Mouse (Mus musculus) urinary bladder, adult 18-20 months (tissue): Measurements from ENCODE around the gene Cldn7.
"Not testable (repeated sequence)": the region's sequence is repeated elsewhere in the genome, so short reads cannot be mapped to it uniquely, and the experiment has no call there.

Experiments used
- DNase-seq, 2 experiments: peaks; one replicate each; pipeline ENCODE4 v3.0.0; 2022; ENCODE audit warnings: low spot score in 2 of 2, mixed read lengths in 2 of 2

Gene Cldn7

GRCm38 (mm10) chr11:69955618-69956017 lies 9.0 kb upstream of the Cldn7 start:
- DNase-seq, result not testable (repeated sequence)

DNA sequence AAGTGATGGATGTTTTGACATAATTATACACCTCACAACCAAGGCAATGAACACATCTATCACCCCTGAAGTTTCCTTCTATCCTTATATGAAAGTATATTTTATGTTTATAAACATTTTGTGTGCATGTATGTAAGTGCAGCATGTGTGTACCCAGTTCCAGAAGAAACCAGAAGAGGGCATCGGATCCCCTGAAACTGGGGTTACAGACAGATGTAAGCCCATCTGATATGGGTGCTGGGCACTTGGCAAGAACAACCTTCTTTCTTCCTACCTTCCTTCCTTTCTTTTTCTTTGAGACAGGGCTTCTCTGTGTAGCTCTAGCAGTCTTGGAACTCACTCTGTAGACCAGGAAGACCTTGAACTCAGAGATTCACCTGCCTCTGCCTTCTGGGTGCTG lies 8.4 kb upstream of the Cldn7 start:
- no peak for DNase-seq

- DNase-seq, result no peak
These were observed 4.0 kb upstream of the Cldn7 start for GRCm38 (mm10) chr11:69960616-69961015.

DNA sequence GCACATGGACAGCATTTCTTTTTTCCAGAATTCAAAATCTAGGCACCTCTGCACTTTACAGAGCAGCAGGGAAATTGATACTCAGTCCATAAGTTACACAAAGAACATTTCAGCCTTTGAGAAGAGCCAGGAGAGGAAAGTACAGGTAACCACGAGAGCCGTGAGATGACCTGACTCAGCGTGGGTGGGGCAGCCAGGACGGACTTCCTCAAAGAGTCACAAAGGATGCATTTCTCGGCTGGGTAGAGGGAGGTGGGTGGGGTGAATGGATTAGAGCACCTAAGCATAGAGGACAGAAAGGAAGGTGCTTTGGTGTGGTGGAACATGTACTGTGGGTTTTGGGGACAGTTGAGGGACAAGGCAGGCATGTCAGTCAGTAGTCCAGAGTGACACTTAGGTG lies 2.7 kb upstream of the Cldn7 start:
- peak in 1 of 2 experiments; percentile 46 for DNase-seq

- DNase-seq, result peak; percentile 69 to 78
These were observed 859 bp downstream of the Cldn7 start for GRCm38 (mm10) chr11:69965271-69966005.

GRCm38 (mm10) chr11:69966006-69966859 lies 1.7 kb downstream of the Cldn7 start:
- peak; percentile 32 to 57 for DNase-seq

DNA sequence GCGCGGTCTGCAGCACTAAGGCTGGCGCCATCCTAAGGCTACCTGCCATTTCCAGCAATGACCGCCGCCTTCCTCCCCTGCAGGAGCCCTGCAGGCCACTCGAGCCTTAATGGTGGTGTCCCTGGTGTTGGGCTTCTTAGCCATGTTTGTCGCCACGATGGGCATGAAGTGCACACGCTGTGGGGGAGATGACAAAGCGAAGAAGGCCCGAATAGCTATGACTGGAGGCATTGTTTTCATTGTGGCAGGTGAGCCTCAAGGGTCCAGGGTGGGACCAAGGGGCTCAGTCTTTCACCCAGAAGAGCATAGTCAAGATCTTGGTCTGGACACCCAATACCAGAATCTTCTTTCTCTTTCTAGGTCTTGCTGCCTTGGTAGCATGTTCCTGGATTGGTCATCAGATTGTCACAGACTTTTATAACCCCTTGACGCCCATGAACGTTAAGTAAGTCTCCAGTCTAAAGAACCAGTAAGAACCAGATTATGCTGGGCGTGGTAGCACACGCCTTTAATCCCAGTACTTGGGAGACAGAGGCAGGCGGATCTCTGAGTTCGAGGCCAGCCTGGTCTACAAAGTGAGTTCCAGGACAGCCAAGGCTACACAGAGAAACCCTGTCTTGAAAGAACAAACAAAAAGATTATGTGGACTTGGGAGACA lies 2.4 kb downstream of the Cldn7 start:
- no peak for DNase-seq

DNA sequence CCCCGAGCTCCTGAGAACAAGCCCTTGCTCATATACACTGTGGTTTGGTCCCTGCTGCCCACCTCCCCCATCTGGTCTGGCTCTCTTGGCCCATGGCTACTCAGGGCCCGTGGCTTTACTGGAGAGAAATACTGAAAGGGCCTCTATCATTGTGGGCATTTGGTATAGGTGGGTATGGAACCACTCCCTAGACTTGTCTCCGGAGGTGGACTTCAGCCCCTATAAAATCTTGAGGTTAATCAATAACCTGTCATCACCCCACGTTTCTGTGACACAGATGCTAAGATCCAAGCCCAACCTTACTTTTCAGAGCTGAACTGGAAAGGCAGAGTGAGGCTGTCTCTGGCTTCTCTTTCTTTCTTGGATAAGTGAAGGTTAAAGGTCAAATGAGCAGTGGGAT lies 4.2 kb downstream of the Cldn7 start:
- no peak for DNase-seq

DNA sequence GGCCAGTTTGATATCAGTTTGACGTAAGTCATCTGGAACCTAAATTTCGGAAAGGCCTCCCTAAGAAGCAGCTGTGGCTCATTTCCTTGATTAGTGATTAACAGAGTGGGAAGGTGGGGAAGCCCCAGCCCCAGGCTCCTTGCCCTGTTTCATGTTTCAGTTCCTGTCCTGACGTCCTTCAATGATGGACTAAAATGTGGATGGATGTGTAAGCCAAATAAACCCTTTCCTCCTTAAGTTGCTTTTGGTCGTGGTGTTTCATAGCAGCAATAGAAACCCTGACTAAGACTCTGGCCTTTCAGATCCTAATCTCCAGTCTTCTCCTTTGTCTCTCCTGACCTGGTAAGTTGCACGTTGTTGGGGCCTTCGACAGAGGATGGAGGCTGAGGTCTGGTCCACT lies 5.6 kb downstream of the Cldn7 start:
- DNase-seq, result no peak

DNA sequence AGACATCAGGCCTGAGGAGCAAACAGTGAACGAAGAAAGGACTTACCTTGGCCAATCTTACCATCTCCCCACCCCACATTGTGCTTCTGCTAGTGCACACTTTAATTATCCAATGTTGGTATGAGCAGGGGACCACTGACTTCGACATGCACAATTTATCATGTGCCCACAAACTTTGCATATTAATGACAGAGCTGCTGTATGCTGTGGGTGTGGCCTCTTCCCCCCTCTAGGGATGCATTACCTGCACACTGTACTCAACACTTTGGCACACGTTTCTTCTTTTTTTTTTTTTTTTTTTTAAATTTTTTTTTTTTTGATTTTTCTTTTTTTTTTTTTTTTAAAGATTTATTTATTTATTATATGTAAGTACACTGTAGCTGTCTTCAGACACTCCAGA lies 6.2 kb downstream of the Cldn7 start:
- DNase-seq, result no peak

DNA sequence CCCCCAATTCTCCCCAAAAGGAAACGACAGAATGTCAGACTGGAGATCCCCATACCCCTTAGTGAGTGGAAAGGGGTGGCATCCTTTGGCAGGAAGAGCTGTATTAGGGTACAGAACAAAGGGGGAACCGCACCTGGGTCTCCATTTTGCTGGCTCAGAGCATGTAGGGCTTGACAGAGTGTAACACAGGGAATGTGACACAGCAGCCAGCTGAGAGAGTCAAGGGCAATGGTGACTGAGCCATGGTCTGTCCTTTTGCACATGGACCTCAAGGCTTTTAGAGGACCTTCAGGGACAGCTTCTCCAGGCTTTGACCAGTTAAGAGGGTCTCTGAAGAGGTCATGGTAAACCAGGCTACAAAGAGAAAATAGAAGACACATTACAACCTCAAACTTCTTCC lies 10.3 kb downstream of the Cldn7 start:
- no peak for DNase-seq

DNA sequence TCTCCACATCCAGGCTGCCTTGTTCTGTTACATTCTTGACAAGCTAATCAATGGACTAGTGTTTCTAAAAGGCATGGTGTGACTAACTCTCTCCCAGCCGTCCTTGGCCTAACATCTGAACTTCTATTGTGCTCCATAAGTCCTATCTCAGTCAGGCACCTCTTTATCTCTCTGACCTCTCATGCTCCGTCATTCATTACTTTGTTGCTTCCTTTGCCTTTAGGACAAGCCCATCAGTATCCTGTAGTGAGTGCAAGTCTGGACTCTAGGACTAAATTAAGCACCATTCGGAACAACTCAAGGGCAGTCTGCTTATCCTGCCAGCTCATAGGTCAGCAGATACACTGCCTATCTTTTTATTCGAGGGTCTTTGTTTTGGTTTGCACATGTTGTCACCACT lies 11.7 kb downstream of the Cldn7 start:
- DNase-seq, result no peak

GRCm38 (mm10) chr11:69979827-69980195 lies 15.2 kb downstream of the Cldn7 start:
- no peak for DNase-seq

DNA sequence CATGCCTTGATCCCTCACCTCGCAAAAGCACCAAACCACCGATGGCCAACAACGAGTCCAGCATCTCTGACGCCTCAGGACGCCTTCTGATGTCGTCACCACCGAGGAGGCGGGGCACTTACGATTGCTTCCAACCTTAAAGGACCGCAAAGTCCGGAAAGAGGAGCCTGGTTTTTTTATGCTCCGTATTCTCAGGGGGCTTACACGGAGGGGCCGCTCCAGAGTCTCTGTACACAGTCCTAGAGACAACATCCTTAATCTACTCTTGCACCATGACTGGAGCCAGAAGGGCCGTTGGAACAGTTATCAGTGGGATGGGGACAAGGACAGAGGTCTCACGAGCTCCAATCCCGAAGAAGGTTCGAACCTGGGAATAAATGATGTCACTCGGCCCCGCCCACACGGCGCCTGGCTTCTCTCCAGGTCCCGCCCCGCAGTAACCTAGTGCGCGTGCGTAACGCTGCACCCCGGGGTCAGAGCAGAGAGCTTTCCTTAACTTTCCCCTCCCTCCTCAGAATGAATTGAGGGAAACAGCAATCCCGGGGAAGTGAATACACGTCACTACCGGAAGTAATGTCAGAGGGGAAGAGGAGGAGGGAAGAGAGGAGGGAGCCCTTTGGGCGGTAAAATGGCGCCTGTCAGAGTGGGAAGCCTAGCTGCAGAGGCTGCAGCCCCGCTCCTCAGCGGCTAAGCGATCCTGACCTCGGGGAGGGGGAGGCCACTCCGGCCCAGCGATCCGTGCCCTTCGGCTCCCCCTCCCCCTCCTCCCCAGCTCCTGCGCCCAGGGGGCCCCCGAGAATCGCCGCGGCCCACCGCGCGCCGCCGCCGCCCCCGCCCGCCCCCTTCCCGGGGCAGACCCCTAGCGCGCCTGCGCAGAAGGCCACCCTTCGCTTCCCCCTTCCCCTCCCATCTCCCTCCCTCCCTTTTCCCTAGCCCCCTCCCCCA lies 15.9 kb downstream of the Cldn7 start:
- DNase-seq, result peak; percentile 97 to 100

GRCm38 (mm10) chr11:69981141-69981762 lies 16.7 kb downstream of the Cldn7 start, which contains the start of gene Ctdnep1:
Ctdnep1 (plus strand) TSS chr11:69981156.
- DNase-seq, result no peak

DNA sequence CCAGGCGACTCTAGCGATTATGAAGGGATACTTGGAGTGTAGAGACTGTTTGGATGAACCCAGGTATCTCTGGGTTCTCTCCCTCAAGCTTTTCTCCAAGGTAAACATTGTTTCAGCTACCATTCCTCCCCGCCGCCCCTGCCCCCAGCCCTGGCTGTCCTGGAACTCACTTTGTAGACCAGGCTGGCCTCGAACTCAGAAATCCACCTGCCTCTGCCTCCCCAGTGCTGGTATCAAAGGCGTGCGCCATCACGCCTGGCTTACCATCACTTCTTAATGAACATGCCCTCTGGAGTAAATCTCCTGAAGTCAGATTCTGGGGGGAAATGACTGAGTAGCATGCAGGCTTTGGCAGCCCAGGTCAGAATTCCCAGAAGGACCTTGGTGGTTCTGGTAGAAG lies 17.6 kb downstream of the Cldn7 start, which contains the start of gene Elp5:
Gene Elp5, minus strand, starts transcription at position 293 of the 400 bp plus-strand sequence.
- no peak for DNase-seq

GRCm38 (mm10) chr11:69982877-69983276 lies 18.3 kb downstream of the Cldn7 start:
- no peak for DNase-seq

DNA sequence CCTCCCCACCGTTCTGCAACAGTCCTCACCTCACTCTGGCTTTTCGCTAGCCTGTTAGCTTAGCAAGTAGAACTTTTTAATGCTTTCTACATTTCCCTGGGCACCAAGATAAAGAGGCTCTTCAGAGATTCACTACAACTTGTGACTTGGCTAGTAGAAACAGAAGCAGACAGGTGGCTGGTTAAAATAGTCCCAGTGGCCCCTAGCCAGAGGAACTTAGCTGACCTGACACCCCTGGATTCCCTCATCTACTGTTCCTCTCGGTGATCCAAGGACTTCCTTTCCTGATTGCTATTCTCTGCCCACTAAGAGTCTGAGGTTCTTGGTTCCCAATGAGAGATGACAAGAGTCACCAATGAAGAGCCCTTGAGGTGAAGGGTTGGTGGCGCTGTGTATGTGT lies 18.8 kb downstream of the Cldn7 start:
- no peak for DNase-seq

DNA sequence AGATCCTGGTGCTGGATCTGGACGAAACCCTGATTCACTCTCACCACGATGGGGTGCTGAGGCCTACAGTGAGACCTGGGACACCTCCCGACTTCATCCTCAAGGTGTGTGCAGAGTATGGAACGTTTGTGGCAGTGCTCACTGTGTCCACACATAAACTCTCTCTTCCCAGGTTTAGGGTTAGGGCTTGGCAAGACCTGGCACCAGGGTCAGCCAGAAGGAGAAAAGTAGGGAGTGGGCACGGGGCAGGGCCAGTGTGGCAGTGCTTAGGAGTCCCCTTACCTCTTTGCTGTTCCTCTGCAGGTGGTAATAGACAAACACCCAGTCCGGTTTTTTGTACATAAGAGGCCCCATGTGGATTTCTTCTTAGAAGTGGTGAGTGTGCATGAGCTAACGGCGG lies 19.9 kb downstream of the Cldn7 start:
- no peak for DNase-seq

GRCm38 (mm10) chr11:69989949-69990348 lies 25.4 kb downstream of the Cldn7 start:
- no peak for DNase-seq
